Mouse (Mus musculus) c-Kit-positive CD71-negative TER-119-negative erythroid progenitor cells, embryonic 14.5 days (primary cell): ENCODE measurements around the gene Ggt1.

Experiments used
- DNase-seq: peaks from one replicate; pipeline ENCODE4 v3.0.0-alpha.2; 2013; ENCODE audit warnings: low read depth

Ggt1 gene

DNA sequence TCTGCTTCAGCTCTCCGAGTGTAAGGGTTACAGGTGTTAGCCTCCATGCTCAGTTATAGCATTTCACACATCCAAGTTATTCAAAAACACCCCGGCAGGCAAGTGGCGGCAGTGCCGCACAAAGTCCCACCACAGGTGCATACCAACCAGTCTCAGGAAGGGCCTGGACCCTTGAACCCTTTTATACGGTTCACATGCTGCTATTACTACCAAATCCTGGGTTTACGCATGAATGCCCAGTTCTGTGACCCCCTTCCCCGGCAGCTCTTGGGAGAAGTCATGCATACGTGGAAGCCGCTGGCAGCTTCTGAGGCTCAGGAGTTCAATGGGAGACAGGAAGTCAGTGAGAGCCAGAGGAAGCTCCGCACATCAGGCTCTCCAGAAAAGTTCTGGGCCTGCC is 11.8 kb downstream of the Ggt1 start:
- no peak for DNase-seq

DNA sequence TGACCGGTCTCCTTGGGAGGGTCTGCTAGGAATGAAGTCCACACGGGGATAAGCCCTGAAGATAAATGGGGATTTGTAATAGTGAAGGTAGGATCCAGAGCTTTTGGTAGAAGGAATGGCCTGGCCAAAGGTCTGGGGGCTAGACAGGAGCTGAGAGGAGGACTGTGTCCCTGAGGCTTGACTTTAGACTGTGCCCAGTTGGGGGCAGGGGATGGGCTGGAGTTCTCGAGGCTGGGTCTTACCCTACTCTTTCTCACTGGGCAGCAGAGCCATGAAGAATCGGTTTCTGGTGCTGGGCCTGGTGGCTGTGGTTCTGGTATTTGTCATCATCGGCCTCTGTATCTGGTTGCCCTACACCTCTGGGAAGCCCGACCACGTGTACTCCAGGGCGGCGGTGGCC is 12.6 kb downstream of the Ggt1 start:
- DNase-seq, result no peak

DNA sequence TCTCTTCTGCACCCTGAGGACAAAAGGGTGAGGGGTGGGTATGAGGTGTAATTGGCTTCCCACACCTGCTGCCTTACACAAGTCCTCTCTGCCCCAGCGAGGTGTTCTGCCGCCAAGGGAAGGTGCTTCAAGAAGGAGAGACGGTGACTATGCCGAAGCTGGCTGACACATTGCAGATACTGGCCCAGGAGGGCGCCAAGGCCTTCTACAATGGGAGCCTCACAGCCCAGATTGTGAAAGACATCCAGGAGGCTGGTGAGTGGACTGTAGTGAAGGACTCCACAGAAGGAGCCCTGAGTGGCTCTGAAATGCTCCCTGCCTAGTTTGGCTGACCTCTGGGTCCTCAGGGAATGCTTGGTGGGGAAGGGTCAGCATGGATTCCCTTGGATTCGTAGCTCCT is 17.7 kb downstream of the Ggt1 start:
- DNase-seq, result no peak

DNA sequence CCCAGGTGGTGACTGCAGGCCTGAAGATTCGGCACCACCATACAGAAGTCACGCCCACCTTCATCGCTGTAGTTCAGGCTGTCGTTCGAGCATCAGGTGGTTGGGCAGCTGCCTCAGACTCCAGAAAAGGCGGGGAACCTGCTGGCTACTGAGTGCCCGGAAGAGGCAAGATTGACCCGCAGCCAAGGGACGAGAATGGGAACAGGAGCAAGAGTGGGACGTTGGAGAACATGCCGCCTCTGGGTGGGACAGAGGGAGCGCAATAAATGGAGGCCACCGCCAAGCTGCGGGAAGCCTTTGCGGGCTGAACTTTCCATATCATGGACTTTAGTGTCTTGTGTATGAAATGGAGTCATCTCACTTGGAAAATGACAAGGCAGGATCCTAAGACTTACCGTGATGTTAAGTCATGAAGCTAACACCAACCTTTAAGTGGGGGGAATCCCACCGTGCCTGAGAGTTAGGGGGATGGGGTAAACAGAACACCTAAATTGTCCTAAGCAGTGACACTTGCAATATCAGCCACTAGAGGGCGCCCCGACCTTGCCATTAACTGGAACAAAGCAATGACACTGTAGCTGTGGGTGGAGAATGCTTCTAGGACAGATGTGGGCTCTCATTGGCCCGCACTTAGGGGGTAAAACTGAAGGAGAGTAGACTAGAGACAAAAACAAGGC is 24.6 kb downstream of the Ggt1 start:
- DNase-seq, result peak; percentile 86

DNA sequence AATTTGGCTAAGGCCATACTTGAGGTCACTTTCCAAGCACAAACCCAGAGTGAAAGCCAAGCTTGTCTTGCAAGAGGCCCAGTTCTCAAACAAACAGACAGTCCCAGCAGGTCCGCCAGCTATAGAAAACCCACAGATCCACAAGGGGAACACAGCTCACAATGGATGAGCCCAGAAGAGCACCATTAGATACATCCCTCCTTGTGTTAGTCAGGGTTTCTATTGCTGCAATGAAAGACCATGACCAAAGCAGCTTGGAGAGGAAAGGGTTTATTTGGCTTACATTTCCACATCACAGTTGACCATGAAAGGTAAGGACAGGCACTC is 25.1 kb downstream of the Ggt1 start:
- no peak for DNase-seq

DNA sequence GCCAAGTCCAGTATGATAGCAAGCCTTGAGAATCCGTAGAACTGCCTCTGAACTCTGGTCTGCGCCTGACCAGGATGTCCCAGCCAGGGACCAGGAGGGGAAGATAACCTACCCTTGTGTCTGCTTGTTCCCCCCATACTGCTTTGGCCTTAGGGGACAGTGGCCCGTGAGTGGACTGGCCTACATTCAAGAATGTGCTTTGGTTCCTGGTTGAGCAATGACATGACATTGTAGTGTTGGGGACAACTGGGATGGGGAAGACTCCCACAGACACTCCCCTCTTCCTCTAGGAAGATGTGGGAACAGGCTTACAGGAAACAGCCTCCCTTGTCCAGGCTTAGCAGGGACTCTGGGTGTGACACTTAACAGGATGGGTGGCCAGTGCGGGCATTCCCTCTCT is 26.4 kb downstream of the Ggt1 start:
- DNase-seq, result no peak

DNA sequence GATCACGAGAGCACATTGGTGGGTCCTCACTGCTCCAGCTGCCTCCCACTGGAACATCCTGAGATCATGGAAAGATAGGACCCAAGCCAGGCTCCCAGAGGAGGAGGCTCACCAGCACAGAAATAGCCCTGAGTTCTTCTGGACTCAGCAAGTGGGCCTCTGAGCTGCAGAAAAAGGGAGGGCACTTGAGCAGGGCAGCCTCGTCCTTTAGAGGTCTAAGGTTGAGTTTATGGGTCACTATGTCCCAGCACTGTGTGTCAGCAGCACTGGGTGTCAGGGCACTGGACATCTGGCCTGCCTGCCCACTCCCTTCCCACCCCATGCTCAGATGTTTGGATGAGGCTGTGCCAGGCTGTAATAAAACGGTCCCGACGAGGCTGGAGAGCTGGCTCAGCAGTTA is 26.9 kb downstream of the Ggt1 start:
- no peak for DNase-seq

DNA sequence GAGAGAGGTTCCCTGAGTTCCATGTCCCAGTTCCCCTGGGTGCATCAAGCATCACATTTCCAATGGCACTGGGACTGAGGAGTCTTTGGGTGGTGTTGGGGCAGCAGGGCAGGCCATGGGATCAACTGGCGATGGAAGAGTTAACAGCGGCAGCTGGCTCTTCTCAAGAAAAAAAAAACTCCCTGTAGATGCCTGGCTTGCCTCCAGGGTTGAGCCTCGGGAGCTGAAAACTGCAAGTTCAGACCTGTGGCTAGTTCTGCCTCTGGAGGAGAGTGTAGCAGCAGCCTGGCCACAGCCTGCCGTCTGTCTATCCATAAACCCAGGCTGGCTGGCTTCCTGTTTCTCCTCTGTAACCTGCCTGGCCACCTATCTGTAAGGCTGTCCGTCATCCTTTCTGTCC is 27.7 kb downstream of the Ggt1 start, which contains the start of gene Ggt5:
Gene Ggt5 (plus strand): TSS at position 212 of the 400 bp plus-strand sequence.
- DNase-seq, result no peak

DNA sequence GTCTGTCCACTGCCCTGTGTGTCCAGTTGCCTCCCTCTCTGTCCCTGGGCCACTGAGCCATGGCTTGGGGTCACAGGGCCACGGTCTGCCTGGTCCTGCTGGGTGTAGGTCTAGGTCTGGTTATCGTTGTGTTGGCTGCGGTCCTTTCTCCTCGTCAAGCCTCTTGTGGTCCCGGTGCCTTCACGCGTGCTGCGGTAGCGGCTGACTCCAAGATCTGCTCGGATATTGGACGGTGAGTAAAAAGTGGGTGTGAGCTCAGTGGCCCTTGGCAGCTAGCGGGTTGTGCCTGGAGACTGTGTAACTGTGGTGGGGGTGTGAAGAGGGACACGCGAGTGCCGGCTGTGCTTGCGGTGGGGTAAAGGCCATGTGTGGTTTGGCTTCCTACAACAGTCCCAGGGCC is 28.2 kb downstream of the Ggt1 start:
- DNase-seq, result no peak

DNA sequence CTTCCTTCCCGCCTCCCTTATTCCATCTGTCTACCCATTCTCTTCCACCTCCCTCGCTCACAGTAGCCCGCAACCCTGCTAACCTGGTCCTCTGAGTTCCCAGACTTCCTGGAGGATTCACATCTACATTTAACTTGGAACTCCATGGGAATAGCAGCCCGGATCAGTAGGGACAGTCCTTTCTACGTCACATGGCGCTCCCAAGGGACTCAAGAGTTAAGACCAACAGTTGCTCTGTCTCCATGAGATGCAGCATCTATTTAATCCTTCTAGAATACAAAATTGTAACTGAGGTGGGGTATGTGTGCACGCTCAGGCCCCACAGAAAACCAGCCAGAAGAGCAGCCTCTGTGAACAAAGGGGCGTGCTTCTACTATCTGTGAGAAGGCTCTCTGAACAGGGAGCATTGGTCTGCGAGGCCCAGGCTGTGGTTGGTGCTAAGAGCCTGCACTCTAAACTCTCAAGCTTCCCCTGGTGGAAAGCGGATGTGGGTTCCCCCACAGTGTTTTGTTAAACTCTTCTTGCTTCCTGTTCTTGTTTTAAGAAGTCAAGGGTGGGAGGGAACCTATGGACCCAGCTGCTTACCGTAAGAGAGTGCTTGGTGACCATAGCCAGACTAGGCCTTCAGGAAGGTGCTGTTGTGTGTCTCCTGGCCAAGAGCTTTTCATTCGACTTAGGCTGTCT is 29.9 kb downstream of the Ggt1 start:
- peak; percentile 69 for DNase-seq

DNA sequence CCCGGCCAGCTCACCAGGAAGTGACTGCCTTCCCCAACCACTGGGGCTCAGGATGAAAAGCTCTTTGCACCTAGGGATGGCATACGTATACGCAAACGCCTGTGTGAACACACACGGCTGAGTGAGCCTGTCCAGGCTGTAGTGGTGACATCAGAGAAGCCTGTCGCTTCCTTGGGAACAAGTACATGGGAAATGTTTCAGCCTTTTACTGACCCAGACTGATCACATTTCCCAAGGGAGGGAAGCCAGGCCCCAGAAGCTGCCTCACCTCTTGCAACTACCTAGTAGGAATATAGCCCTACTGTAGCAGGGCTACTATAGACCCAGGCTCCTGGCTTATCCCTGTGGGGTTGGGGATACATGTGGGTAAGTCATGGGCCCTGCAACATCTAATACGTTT is 31.2 kb downstream of the Ggt1 start:
- DNase-seq, result no peak

DNA sequence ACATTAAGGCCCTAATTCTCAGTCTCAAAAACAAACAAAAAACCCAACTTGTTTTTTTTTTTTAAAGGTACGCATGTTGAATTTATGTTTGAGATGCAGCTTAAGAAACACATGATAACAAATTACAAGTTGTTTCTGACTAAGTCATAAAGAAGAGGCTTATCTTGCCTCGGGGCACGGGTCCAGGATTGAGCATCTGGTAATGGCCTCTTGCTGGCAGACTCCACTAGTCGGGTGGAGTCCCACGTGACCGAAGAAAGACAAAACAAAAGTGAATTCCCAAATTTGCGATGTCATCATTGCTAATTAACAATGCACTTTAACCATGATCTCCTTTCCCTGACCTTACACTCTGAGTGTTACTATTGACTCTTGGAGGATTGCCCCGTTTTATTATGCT is 34.6 kb downstream of the Ggt1 start:
- no peak for DNase-seq

DNA sequence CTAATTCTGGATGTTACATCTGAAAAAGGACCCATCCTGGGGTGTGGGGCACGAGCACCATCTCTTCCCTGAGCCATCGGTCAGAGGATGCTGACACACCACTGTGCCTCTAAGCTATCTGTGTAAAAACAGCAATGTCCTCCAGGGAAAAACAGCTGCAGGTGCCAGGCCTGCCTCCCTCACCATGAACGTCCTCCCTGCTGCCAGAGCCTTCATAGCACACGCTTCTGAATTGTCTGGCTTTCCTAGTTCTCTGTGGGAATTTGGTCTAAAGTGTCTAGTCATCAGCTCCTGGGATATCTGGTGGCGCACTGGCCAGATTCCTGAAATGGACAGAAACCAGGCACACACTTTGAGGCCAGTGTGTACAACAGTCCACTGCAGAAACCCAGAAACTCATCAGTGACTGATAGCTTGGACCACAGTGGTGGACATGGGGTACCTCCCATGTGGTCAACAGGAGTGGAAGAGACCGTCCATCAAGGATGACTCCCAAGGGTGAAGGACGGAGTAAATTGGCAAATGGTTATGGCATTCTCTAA is 38.9 kb downstream of the Ggt1 start:
- DNase-seq, result no peak

DNA sequence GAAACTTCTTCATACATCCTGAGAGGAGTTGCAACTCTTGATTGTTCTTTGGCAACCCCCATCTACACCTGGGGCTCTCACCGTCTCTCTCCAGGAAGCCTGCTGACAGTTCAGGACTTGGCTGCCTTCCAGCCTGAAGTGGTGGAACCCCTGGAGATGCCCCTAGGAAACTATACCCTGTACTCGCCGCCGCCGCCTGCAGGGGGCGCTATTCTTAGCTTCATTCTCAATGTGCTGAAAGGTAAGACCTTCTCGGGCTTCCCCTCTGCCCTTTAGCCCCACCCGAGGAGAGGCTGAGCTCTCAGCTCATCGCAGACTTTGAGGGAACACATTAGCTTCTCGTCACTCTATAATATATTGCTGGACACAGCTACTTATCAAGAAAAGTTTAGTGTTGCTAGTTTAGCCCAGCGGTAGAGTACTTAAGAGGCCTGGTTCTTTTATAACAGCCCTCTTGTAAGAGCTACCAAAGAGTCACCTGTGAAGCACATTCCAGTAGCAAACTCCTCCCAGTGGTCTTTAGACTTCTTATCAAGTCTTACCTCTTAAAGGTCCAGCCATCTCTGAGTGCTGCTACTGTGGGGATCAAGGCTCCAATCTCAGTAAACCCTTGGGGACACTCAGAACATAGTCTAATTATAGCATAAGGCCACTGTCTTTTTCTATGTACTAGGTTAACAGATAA is 43.9 kb downstream of the Ggt1 start:
- no peak for DNase-seq

DNA sequence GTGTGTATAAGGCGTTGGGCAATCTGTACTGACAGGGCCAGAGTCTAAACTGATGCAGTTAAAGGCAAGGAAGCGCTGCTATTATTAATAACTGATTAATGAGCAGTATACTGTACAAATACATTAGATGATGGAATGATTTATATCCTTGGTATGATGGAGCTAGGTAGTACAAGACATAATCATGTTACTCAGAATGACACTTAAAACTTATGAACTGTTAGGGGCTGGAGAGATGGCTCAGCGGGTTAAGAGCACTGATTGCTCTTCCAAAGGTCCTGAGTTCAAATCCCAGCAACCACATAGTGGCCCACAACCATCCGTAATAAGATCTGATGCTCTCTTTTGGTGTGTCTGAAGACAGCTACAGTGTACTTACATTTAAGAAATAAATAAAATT is 45.8 kb downstream of the Ggt1 start:
- DNase-seq, result no peak

DNA sequence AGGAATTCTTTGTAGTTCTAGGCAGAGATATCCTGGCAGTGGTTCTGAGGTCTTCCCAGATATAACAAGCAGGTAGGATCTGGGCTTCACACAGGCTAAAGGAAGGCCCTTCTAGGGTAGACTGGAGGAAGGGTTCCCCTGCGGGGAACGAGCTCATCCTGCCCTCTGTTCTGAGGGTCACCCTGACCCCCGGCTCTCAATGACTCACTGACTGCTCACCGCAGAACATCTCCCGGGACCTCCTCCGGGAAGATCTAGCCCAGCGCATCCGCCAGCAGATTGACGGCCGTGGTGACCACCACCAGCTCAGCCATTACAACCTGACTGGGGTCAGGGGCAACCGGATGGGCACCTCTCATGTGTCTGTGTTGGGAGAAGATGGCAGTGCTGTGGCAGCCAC is 47.6 kb downstream of the Ggt1 start:
- no peak for DNase-seq

DNA sequence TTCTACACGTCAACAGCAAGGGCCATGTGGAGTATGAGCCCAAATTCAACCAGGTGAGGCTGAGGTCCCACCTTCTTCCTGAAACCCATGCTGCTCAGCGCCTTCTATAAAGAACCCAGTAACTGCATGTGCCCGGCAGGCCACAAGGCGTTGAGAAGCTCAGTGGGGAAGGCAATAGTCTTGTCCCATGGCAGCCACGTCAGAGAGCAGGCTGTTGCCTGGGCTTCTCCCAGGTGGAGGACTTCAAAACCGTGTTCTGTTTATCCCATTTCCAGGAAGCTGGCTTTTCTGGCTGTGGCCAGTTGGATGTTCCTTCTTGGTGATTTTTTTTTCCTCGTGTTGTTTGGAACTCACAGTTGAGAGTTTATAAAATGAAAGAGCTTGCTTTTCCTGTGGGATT is 49.1 kb downstream of the Ggt1 start:
- DNase-seq, result no peak

DNA sequence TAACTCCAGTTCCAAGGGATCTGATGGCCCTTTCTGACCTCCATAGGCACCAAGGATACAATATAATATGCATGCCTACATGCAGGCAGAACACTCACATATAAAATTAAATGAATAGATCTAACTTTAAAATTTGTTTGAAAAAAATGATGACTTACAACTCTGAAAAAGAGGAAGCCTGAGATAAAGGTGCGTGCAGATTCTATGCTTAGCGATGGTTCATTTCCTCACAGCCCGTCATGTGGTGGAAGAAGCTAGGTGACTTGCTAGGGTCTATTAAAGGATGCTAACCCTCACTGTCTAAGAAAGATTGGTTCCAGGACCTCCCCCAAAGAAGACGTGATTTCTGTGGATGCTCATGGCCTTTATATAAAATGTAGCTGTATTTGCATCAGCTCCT is 54.6 kb downstream of the Ggt1 start:
- no peak for DNase-seq

DNA sequence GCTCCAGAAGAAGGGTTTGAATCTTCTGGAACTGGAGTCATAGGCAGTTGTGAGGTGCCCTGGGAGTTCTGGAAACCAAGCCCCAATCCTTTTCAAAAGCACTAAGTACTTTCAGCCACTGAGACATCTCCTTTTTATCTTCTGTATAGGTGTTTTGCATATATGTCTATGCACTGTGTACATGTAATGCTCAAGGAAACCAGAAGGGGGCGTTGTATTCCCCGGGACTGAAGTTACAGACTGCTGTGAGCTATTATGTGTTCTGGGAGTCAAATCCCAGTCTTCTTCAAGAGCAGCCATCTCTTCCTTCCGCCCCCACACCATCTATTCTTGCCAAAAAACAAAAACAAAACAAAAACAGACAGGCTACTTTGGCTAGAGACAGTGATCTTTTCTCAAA is 59.4 kb downstream of the Ggt1 start:
- DNase-seq, result no peak

DNA sequence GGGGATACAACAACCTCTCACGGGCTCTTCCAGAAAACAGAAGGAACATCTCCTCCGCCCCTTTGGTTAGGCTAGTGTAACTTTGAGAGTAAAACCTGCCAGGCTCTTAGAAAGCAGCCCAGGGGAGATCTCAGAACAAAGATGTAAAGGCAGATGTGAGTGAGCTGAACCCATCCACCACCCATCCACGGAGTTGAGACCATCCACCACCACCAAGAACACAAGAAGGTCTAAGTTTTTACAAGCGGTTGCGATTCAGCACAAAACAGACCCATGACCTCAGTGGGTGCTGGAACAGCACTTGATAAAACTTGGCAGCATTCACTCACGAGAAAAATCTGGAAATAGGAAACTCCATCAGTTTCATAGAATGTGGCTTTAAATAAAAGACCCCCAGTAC is 64.5 kb downstream of the Ggt1 start:
- no peak for DNase-seq

DNA sequence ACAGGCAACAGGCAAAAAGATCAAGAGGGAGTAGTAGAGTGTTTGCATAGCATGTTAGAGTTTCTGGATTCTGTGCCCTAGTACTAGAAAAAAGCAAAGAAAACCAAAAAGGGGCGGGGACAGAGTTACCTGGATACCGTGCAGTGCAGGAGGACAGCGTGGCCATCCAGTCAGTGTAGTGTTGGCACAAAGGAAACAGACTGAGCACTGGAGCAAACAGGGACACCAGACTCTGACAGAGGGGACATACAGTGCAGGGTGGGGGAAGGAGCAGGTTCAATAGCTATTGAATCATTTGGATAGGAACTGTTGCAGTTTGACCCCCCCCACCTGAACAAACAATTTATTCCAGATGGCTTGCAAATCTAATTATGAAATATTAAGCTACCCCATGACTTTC is 65.6 kb downstream of the Ggt1 start:
- no peak for DNase-seq

DNA sequence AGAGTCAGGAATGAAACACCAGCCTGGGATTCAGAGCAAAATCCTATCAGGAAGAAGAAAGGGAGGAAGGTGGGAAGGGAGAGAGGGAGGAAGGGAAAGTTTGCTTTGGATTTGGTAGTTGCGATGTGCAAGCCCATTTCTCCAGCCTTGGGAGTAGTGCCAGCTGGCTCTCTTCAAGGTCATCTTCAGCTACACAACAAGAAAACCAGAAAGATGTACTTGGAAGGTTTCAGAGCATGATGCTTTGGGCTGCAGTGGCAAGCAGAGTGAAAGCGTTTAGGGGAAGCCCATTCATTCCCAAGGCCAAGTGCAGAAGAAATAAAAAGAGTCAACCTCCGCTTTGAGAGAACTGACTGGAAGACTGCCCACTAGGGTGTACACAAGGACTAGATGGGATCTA is 66.1 kb downstream of the Ggt1 start:
- no peak for DNase-seq

DNA sequence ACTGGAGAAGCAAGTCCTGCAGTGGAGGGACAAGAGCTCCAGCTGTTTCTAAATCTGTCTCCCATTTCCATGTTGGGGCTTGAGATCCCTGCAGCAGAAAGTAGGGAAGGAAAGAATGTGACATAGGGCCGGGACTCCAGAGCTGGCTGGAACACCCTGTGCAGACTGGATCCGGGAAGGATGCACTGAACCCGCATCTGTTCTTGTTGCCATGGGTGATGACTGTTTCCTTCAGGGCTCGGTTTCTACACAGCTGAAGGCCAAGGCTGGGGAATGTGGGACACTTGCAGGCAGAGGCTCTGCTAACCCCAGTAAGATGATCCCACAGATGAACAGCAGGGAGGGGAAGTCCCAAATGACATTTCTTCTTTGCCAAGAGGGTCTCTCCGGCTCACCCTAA is 71.2 kb downstream of the Ggt1 start:
- DNase-seq, result no peak
